Mouse (Mus musculus): ENCODE results near the gene Ociad2. TPM values are rescaled to one million over a fixed set of nuclear protein-coding genes. Genes with fewer than 3 reads are reported as not detected.

Gene Ociad2
- polyA plus RNA-seq, 1 experiment, result 0.80 TPM

DNA sequence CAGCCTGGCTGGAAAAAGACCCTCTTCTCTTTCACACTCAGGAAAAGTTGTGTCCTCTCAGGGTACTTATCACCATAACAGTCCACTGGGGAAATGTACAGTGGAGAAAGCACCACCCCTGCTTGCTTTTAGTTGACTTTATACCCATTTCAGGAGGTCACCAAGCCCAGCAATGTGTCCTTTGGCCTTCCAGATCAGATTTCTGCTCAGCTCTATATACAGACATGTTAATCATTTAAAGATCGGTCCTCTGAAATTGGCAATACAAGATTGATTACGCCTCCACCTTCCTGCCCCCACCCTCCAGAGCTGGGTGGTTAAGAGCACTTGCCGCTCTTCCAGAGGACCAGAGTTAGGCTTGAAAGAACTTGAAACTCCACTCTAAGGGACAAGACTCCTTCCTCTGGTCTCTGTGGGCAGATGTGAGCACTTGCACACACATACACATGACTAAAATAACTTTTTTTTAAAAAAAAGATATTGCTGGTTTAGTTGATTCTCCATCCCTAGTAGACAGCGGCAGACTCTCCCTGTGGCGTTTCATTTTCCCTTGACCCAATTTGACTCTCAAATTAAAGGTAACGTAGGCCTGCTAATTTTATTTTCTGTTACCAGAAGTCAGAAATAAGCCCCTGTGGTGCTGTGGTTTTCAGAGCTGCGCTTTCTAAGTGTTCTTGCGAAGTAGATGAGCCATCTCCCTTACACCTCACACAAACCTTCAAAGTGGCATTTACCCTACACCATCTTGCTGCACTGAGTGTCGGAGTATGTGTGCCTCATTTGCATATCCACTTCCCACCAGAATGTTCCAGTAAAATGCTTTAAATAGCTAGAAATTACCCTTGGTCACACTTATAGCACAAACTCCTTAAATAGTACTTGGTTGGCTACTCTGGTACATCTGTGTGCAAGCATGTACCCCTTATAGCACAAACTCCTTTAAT, 777 bp downstream of the Ociad2 start:
- no peak overlapping the region for H3K27ac ChIP-seq (ENCODE audit: control insufficient read depth, insufficient read depth, low read depth, low read length)
- no peaks in the 10 kb centered on the region for H3K36me3 ChIP-seq (ENCODE audit: control insufficient read depth, insufficient read depth, low read length)
- TF ChIP-seq POLR2A (IDR thresholded peaks at IDR 0.05; ENCODE audit: control insufficient read depth, low read depth, low read length), result no peak
- no peak for TF ChIP-seq CTCF (IDR thresholded peaks at IDR 0.05; ENCODE audit: control insufficient read depth, insufficient read depth, insufficient replicate concordance, low read depth, low read length)
- H3K4me3 ChIP-seq (ENCODE audit: control insufficient read depth, low read depth, low read length), result no peak overlapping the region
- H3K27me3 ChIP-seq (ENCODE audit: control insufficient read depth, insufficient read depth, low read length), result no peaks in the 10 kb centered on the region
- peaks cover 4% of the 10 kb centered on the region for H3K4me1 ChIP-seq (ENCODE audit: control insufficient read depth, insufficient read depth, low read length)

DNA sequence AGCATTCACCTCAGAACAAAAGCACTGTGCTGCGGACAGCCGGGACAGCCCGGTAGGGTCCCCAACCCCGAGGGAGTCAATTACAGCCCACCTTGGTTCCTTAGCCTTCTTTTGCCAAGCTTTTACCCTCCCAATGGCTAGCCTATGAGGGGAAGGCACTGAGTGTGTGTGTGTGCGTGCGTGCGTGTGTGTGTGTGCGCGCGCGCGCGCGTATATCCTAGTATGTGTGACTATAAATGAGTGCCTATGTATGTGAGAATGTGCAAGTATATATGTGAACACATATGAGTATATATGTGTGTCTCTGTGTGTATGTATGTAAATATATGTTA, 2.0 kb downstream of the Ociad2 start:
- TF ChIP-seq CTCF (IDR thresholded peaks at IDR 0.05; ENCODE audit: control insufficient read depth, insufficient read depth, insufficient replicate concordance, low read depth, low read length) (no peak), POLR2A (IDR thresholded peaks at IDR 0.05; ENCODE audit: control insufficient read depth, low read depth, low read length) (no peak)
- no peaks in the 10 kb centered on the region for H3K27me3 ChIP-seq (ENCODE audit: control insufficient read depth, insufficient read depth, low read length)
- peaks cover 4% of the 10 kb centered on the region for H3K4me1 ChIP-seq (ENCODE audit: control insufficient read depth, insufficient read depth, low read length)
- H3K27ac ChIP-seq (ENCODE audit: control insufficient read depth, insufficient read depth, low read depth, low read length), result no peak overlapping the region
- no peaks in the 10 kb centered on the region for H3K36me3 ChIP-seq (ENCODE audit: control insufficient read depth, insufficient read depth, low read length)
- no peak overlapping the region for H3K4me3 ChIP-seq (ENCODE audit: control insufficient read depth, low read depth, low read length)

DNA sequence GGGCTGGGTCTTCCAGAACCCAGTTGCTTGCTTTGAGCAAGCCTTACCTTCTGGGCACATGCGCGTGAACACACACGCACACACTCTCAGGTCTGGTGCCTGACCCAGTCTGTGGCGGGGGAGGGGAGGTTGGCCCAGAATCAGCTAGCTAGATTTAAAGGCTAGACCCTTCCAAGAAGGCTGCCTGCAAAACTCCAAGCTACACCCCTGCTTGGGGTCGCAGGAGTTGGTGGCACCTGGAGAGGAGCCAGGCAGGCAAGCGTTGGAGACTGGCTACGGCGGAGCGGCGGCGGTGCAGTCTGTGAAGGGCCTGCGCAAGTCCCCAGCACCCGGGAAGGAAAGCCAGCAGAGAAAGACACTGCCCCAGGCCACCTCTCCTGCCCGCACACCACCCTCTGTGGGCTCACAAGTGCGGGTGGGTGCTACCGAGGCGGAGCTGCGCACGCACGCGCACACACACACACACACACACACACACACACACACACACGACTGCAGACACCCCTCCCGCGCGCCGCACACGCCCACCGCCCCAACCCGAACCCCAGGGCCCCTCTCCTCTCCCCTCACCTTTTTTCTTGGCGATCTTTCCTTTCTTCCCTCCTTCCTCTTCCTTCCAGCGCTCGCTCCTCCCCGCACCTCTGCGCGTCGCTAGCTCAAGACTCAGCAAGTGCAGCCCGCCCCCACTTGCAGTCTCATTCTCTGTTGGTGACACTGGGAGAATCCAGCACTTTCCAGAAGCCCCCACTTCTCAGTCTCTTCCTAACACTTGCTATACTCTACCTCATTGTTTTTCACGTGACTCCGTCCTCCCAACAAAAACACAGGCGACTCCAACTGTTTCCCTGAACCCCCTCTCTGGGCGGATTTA, 2.6 kb downstream of the Ociad2 start:
- H3K27me3 ChIP-seq (ENCODE audit: control insufficient read depth, insufficient read depth, low read length), result no peaks in the 10 kb centered on the region
- H3K36me3 ChIP-seq (ENCODE audit: control insufficient read depth, insufficient read depth, low read length), result no peaks in the 10 kb centered on the region
- H3K4me3 ChIP-seq (ENCODE audit: control insufficient read depth, low read depth, low read length), result peak overlapping the region; percentile 49
- TF ChIP-seq CTCF (IDR thresholded peaks at IDR 0.05; ENCODE audit: control insufficient read depth, insufficient read depth, insufficient replicate concordance, low read depth, low read length), result no peak
- no peak for TF ChIP-seq POLR2A (IDR thresholded peaks at IDR 0.05; ENCODE audit: control insufficient read depth, low read depth, low read length)
- H3K27ac ChIP-seq (ENCODE audit: control insufficient read depth, insufficient read depth, low read depth, low read length), result no peak overlapping the region
- H3K4me1 ChIP-seq (ENCODE audit: control insufficient read depth, insufficient read depth, low read length), result peaks cover 4% of the 10 kb centered on the region

GRCm38 (mm10) chr5:73336448-73336847, 4.4 kb downstream of the Ociad2 start:
- H3K4me3 ChIP-seq (ENCODE audit: control insufficient read depth, low read depth, low read length), result no peak overlapping the region
- H3K27ac ChIP-seq (ENCODE audit: control insufficient read depth, insufficient read depth, low read depth, low read length), result no peak overlapping the region

GRCm38 (mm10) chr5:73331002-73331401, 9.8 kb downstream of the Ociad2 start:
- Histone ChIP-seq H3K27me3 (ENCODE audit: control insufficient read depth, insufficient read depth, low read length) (no peaks in the 10 kb centered on the region), H3K4me1 (ENCODE audit: control insufficient read depth, insufficient read depth, low read length) (no peaks in the 10 kb centered on the region), H3K27ac (ENCODE audit: control insufficient read depth, insufficient read depth, low read depth, low read length) (peak overlapping the region; percentile 55), H3K36me3 (ENCODE audit: control insufficient read depth, insufficient read depth, low read length) (no peaks in the 10 kb centered on the region), H3K4me3 (ENCODE audit: control insufficient read depth, low read depth, low read length) (no peak overlapping the region)
- TF ChIP-seq POLR2A (IDR thresholded peaks at IDR 0.05; ENCODE audit: control insufficient read depth, low read depth, low read length) (no peak), CTCF (IDR thresholded peaks at IDR 0.05; ENCODE audit: control insufficient read depth, insufficient read depth, insufficient replicate concordance, low read depth, low read length) (no peak)

More at GRCm38 (mm10) chr5:73336448-73336847, 4.4 kb downstream of the Ociad2 start:
- TF ChIP-seq POLR2A (IDR thresholded peaks at IDR 0.05; ENCODE audit: control insufficient read depth, low read depth, low read length) (no peak), CTCF (IDR thresholded peaks at IDR 0.05; ENCODE audit: control insufficient read depth, insufficient read depth, insufficient replicate concordance, low read depth, low read length) (no peak)
- Histone ChIP-seq H3K4me1 (ENCODE audit: control insufficient read depth, insufficient read depth, low read length) (no peaks in the 10 kb centered on the region; the same call in 1 of the 2 replicates), H3K36me3 (ENCODE audit: control insufficient read depth, insufficient read depth, low read length) (no peaks in the 10 kb centered on the region), H3K27me3 (ENCODE audit: control insufficient read depth, insufficient read depth, low read length) (no peaks in the 10 kb centered on the region)

- H3K4me1 ChIP-seq (ENCODE audit: control insufficient read depth, insufficient read depth, low read length), result no peaks in the 10 kb centered on the region
- no peaks in the 10 kb centered on the region for H3K36me3 ChIP-seq (ENCODE audit: control insufficient read depth, insufficient read depth, low read length)
- no peak overlapping the region for H3K27ac ChIP-seq (ENCODE audit: control insufficient read depth, insufficient read depth, low read depth, low read length)
- H3K27me3 ChIP-seq (ENCODE audit: control insufficient read depth, insufficient read depth, low read length), result no peaks in the 10 kb centered on the region
- TF ChIP-seq POLR2A (IDR thresholded peaks at IDR 0.05; ENCODE audit: control insufficient read depth, low read depth, low read length) (no peak), CTCF (IDR thresholded peaks at IDR 0.05; ENCODE audit: control insufficient read depth, insufficient read depth, insufficient replicate concordance, low read depth, low read length) (no peak)
- H3K4me3 ChIP-seq (ENCODE audit: control insufficient read depth, low read depth, low read length), result peak overlapping the region; percentile 35
Observed at GRCm38 (mm10) chr5:73324526-73325170, 16.2 kb downstream of the Ociad2 start.
